Mouse (Mus musculus) liver, adult 2 months (tissue): ENCODE data around the gene Mapkapk2.

Source experiments
- CTCF ChIP-seq: fragments of 200-500 bp; IDR thresholded peaks from 2 replicates; pipeline ENCODE4 v1.5.1; 2011; ENCODE audit warnings: low read depth, low read length, control low read depth
- POLR2A ChIP-seq: fragments of 200-500 bp; IDR thresholded peaks from 2 replicates; pipeline ENCODE4 v1.6.1; 2011; ENCODE audit warnings: low read length, control low read depth; ENCODE audit not compliant: insufficient read depth; ENCODE audit errors: extremely low read depth

- TF ChIP-seq POLR2A (no peak), CTCF (peak; percentile 74; the same call in 1 of the 2 replicates)
These were observed 18.3 kb upstream of the Mapkapk2 start for GRCm38 (mm10) chr1:131115932-131116331.
